Mouse (Mus musculus) neural tube, embryonic 15.5 days (tissue): ENCODE data around the gene Hist2h2bb. TPM values are rescaled to one million over a fixed set of nuclear protein-coding genes. Genes with fewer than 3 reads are reported as not detected.
"Not testable (repeated sequence)": the region's sequence is repeated elsewhere in the genome, so short reads cannot be mapped to it uniquely, and the experiment has no call there.

Experiments used
- ATAC-seq: fragments of 200-750 bp; cut with Nextera tagmentation; 2 replicates; pipeline ENCODE4 v1.8.0; 2017; ENCODE audit warnings: mild to moderate bottlenecking, moderate TSS enrichment, moderate library complexity; ENCODE audit not compliant: low FRiP score
- H3K27ac ChIP-seq: fragments of 300-500 bp; sonication (generic); replicated peaks from 2 replicates; pipeline ENCODE4 v1.5.1; 2015; ENCODE audit warnings: mild to moderate bottlenecking, inconsistent platforms
- H3K27me3 ChIP-seq: fragments of 300-500 bp; sonication (generic); replicated peaks from 2 replicates; pipeline ENCODE4 v1.6.1; 2015; ENCODE audit warnings: inconsistent platforms
- H3K36me3 ChIP-seq: fragments of 300-500 bp; sonication (generic); 2 replicates; pipeline ENCODE4 v1.6.1; 2015; ENCODE audit warnings: inconsistent platforms
- H3K4me1 ChIP-seq: fragments of 300-500 bp; sonication (generic); 2 replicates; pipeline ENCODE4 v1.6.1; 2015; ENCODE audit warnings: inconsistent platforms
- H3K4me2 ChIP-seq: fragments of 300-500 bp; sonication (generic); 2 replicates; pipeline ENCODE4 v1.6.1; 2015; ENCODE audit warnings: inconsistent platforms, mild to moderate bottlenecking, moderate library complexity
- H3K4me3 ChIP-seq: fragments of 300-500 bp; sonication (generic); replicated peaks from 2 replicates; pipeline ENCODE4 v1.5.1; 2015; ENCODE audit warnings: mild to moderate bottlenecking, inconsistent platforms
- H3K9ac ChIP-seq: fragments of 300-500 bp; sonication (generic); replicated peaks from 2 replicates; pipeline ENCODE4 v1.6.1; 2015; ENCODE audit warnings: mild to moderate bottlenecking, inconsistent platforms
- H3K9me3 ChIP-seq: fragments of 300-500 bp; sonication (generic); replicated peaks from 2 replicates; pipeline ENCODE4 v1.6.1; 2016; ENCODE audit warnings: inconsistent platforms
- WGBS: fragments of 180-500 bp; shearing (Covaris S2); methylation state at CpG from one replicate; pipeline ENCODE4 v1.1.7; 2015; ENCODE audit warnings: mixed read lengths; 5-methylcytosine and 5-hydroxymethylcytosine counted together
- polyA plus RNA-seq: library from polyadenylated mRNA; unstranded; fragments of >200 nt; fragmentation: Nextera tagmentation; extraction: Ambion mirVana; gene quantifications from 2 replicates; pipeline ENCODE4 v1.2.1, GENCODE M21; 2015

The Hist2h2bb gene
- polyA plus RNA-seq, 1 experiment from 2014 or later: 0.61 TPM

DNA sequence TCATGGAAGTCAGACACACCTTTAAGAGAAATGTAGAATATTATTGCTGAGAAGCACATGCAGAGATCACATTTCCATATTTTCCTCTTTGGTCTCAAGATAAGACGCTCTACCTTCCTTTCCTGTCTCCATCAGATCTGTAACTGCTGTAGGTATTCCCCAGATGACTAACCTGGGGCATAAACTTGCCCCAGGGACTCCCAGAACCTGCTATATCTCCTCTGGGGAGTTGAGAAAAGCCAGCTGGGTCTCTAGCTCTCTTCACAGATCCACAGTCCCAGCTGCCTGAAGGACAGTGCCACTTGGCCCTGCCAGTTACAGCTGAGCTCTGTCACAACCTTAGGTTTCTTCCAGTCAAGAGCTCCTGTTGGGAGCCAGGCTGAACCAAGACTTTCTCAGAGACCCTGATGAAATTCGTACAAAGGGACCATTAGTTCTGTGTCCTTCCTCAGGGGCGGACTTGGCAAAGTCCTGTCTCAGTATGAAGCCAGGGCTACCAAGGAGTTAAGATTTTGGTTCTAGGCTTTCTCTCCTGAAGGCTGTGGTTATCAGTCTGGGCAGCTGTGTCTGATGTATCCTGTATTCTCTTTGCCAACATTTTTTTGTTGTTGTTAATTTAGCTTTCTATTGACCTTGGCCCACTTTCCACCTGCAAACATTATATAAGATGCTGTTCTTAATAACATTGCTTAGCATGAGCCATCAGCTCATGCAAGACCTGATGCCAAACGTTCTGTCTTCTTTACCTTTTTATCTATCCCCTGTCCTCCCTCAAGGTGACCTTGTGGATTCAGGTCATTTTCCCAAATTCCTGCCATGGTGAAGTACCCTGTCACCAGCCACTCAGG is 38.4 kb upstream of the Hist2h2bb start:
- Histone ChIP-seq H3K9me3 (no peaks in the 10 kb centered on the region), H3K4me2 (no peak overlapping the region), H3K4me3 (no peak overlapping the region), H3K4me1 (no peaks in the 10 kb centered on the region), H3K36me3 (no peaks in the 10 kb centered on the region), H3K27ac (no peak overlapping the region), H3K9ac (no peak overlapping the region), H3K27me3 (no peaks in the 10 kb centered on the region)
- whole genome bisulfite sequencing: 77% methylated on average over 4 of the region's 4 CpGs
- no peak for ATAC-seq

DNA sequence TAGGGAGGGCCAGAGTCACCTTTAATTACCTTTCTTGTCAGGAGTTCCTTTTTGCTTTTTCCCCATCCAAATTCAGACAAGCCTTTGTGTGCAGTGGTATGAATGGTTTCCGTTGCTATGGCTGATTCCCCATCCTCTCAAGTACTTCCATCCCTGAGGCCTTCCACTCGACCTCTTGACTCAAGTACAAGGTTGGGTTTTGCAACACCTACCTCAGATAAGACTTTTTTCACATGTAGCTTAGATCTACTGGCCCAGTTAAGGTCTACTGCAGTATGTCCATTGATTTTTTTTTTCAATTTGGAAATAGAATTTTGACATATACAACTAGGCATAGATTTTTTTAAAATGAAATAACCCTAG is 37.8 kb upstream of the Hist2h2bb start:
- H3K4me1 ChIP-seq: no peaks in the 10 kb centered on the region
- H3K27ac ChIP-seq: no peak overlapping the region
- H3K36me3 ChIP-seq: no peaks in the 10 kb centered on the region
- no peak overlapping the region for H3K4me2 ChIP-seq
- H3K9me3 ChIP-seq: no peaks in the 10 kb centered on the region
- H3K27me3 ChIP-seq: no peaks in the 10 kb centered on the region
- WGBS: 59% methylated on average over 2 of the region's 2 CpGs
- H3K9ac ChIP-seq: no peak overlapping the region
- no peak overlapping the region for H3K4me3 ChIP-seq
- no peak for ATAC-seq

DNA sequence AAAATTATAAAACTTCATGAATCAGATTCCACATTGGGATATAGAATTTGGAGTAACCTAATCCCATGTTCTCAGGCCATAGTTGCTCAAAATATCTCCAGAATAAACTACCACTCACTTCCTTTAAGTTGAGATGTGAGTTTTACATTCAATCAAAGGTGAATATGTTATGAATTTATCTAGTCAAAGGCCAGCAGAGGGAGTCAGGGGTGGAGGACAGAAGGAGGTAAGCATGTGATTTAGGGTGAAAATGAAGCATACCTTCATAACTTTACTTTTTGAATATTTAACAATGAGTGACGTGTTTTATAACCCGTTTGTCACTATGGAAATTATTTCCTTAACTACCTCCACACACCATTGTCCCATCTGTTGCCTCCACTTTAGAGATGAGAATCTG is 34.6 kb upstream of the Hist2h2bb start:
- H3K4me1 ChIP-seq: peaks cover 8% of the 10 kb centered on the region
- no peak for ATAC-seq
- no peak overlapping the region for H3K27ac ChIP-seq
- H3K9me3 ChIP-seq: no peaks in the 10 kb centered on the region
- H3K27me3 ChIP-seq: no peaks in the 10 kb centered on the region
- no peaks in the 10 kb centered on the region for H3K36me3 ChIP-seq
- no peak overlapping the region for H3K4me2 ChIP-seq
- WGBS: 92% methylated on average over 2 of the region's 2 CpGs
- H3K4me3 ChIP-seq: no peak overlapping the region
- no peak overlapping the region for H3K9ac ChIP-seq

DNA sequence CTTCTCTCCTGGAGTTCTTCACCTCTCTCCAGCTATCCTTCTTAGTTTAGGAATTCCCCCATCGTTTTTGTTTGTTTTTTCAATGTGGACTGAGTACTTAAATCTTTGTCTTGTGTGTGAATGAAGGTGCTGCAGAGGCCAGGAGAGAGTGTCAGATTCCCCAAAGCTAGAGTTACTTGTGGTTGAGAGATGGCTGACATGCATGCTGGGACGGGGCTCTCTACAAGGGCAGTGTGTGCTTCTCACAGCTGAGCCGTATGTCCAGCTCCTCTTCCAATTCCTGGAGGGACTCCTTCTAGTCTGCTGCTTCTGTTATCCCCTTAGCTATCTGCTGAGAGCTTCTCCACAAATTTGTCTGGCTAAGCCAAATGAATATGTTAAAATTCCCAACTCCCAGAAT is 33.7 kb upstream of the Hist2h2bb start:
- WGBS: 75% methylated on average over 3 of the region's 3 CpGs
- Histone ChIP-seq H3K27ac (no peak overlapping the region), H3K36me3 (no peaks in the 10 kb centered on the region), H3K9me3 (no peaks in the 10 kb centered on the region), H3K27me3 (no peaks in the 10 kb centered on the region), H3K4me3 (no peak overlapping the region), H3K4me2 (no peak overlapping the region), H3K9ac (no peak overlapping the region), H3K4me1 (peaks cover 10% of the 10 kb centered on the region)
- ATAC-seq: no peak

DNA sequence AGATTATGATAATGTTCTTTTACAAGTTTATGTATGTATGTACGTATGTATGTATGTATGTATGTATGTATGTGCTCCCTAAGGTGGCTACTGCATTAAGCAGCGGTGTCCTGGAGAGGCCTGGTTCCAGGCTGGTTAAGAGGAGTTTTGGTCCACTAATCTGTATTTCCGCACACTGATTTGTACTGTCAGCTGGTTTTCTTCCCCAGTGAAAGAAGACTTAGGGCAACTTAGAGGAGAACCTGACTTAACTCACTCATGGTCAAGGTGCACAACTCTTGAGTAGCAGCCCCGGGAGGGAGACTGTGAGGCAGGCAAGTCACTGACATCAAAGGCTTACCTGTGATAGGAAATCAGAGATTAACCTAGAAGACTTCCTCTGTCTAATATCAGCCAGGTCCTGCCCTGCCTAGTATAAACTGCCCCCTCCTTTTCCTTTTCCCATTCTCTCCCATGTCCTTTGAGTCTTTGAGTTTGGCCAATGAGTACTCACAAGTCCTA is 32.7 kb upstream of the Hist2h2bb start:
- Histone ChIP-seq H3K36me3 (no peaks in the 10 kb centered on the region), H3K4me2 (peak overlapping the region; percentile 48), H3K27ac (no peak overlapping the region), H3K9me3 (no peaks in the 10 kb centered on the region), H3K4me3 (peak overlapping the region; percentile 29; the same call in 1 of the 2 replicates), H3K4me1 (peaks cover 13% of the 10 kb centered on the region), H3K27me3 (no peaks in the 10 kb centered on the region), H3K9ac (no peak overlapping the region)
- ATAC-seq: no peak
- WGBS: 94% methylated on average over 4 of the region's 4 CpGs

DNA sequence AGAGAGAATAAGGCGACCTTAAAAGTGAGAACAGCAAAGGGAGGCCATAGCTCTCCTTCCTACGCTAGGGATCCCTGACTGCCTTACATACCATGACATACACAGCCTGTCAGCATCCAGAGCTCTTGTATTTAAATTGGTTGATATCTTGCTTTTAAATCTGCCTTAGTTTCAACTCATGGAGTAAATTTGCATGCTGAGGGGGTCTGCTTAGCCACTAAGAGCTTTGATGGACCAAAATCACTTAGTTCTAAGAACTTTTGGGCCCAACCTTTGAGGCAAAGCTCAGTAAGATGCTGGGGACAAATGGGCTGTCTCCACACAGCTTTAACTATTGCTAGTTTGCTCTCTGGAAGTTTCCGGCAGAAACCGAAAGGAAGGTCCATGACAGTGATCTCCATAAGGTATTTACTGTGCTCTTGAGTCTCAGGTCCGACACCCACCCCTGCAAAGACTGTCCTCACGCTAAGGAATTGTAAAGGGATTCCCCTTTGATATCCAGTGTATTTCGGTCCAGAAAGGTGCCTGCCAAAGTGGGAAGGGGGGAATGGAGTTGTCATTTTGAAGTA is 32.1 kb upstream of the Hist2h2bb start:
- H3K27ac ChIP-seq: no peak overlapping the region
- no peaks in the 10 kb centered on the region for H3K9me3 ChIP-seq
- no peaks in the 10 kb centered on the region for H3K27me3 ChIP-seq
- H3K4me1 ChIP-seq: peaks cover 13% of the 10 kb centered on the region
- H3K36me3 ChIP-seq: no peaks in the 10 kb centered on the region
- 25% methylated on average over 7 of the region's 7 CpGs for WGBS
- no peak overlapping the region for H3K9ac ChIP-seq
- H3K4me3 ChIP-seq: peak overlapping the region; percentile 29
- ATAC-seq: no peak
- H3K4me2 ChIP-seq: peak overlapping the region; percentile 48

DNA sequence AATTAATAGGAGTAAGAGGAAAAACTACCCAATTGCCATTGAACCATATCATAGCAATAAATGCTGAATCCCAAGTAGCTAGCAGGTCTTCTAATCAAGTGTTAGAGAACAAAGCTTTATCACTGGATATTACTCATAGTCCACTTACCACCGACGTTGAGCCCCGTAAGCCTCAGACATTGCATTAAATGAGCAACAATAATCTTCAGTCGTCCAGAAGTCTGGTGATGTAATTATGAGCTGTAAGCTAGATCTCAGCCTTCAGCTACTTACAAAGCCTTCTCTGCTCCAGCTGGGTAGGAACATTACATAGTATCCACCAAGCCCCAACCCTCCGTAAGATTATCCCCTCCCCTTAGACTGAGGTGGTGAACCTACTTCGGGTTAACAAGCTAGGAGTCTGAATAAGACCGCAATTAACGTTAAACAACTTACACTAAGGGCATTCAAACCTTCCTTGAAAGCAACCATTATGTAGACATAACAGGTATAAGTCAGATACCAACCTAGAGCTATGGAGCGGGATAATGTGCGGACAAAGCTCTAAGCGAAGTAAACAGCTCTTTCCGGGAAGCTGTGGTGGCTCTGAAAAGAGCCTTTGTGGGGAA is 31.5 kb upstream of the Hist2h2bb start:
- Histone ChIP-seq H3K9ac (0 out of 2 replicates have a peak overlapping the region, but pooled peaks have one; percentile 41), H3K9me3 (no peaks in the 10 kb centered on the region), H3K4me2 (peak overlapping the region; percentile 48), H3K27ac (no peak overlapping the region), H3K4me3 (peak overlapping the region; percentile 29), H3K27me3 (no peaks in the 10 kb centered on the region), H3K4me1 (peaks cover 13% of the 10 kb centered on the region), H3K36me3 (no peaks in the 10 kb centered on the region)
- ATAC-seq: no peak
- WGBS: under 1% methylated on average over 12 of the region's 12 CpGs

DNA sequence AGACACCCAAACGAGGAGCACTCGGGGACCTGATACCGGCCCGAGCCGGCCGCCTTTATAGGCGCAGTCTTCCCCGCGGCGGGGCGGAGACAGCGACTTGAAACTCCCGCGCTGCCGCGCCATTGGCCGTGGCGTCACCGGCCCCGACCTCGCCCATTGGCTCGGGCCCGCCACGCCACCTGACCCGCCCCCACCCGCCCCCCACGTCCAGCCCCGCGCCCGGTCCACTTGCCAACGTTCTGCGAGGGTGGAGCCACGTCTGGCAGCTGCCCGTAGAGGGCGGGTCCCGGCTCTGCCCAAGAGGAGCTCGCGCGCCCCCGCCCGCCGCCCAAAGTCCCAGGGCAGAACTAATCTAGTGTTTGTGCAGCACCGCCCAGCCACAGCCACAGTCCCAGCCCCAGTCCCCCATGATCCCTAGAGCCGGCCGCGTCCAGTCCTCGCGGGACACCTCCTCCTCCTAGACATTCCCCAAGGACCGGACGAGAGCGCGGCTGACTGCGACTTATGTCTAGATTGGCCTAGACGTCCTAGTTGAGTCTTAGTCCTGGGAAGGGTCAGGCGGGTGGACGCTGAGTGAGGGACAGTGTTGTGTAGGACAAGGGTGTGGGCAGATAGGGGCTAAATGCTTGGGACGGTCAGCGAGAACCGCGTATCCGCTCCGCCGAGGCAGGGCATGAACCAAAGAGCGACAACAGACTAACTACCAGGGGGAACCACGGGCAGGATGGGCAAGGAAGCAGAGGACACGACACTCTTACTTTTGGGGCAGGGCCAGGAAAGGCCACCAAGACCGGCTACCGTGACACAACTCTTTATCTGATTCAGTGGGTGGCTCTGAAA is 30.4 kb upstream of the Hist2h2bb start, which contains the start of gene Hist2h3c2:
Gene Hist2h3c2, minus strand, starts transcription at position 174 of the 840 bp plus-strand sequence.
- Histone ChIP-seq H3K9ac (0 out of 2 replicates have a peak within 1 kb of the TSS, but pooled peaks have one; percentile 41), H3K27ac (peak within 1 kb of the TSS; percentile 66; the same call in 1 of the 2 replicates)

DNA sequence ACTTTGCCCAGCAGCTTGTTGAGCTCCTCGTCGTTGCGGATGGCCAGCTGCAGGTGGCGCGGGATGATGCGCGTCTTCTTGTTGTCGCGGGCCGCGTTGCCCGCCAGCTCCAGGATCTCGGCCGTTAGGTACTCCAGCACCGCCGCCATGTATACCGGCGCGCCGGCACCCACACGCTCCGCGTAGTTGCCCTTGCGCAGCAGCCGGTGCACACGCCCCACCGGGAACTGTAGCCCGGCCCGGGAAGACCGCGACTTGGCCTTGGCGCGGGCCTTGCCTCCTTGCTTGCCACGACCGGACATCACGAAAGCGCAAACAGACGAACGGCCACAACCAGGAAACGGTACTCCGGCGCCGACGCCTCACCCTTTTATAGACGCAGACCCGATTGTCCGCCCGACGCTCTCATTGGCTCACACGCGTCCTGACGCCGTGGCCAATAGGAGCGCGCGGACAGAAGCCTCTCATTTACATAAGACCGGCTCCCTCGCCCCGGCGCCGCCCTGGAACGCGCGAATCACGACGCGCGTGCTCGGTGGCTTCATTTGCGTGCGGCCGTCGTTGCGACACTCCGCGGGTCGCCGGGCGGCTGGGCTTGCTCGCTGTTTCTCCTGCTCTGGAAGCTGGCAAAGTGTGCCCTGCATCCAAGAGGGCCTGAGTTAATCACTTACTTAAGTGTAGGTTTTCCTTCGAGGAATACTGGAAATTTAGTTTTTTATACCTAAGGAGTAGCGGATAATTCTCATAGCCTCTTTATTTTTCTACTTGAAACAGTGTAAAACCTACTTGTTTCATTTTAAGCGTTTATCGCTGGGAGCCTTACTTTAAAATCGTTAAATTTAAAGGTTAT is 29.4 kb upstream of the Hist2h2bb start, which contains the start of gene Hist2h2aa2:
Gene Hist2h2aa2, minus strand, starts transcription at position 328 of the 850 bp plus-strand sequence.
- ATAC-seq: peak; percentile 91
- H3K4me1 ChIP-seq: peaks cover 25% of the 10 kb centered on the region
- not testable (repeated sequence) for H3K9me3 ChIP-seq, H3K27me3 ChIP-seq, H3K36me3 ChIP-seq
- peak within 1 kb of the TSS; percentile 58 for H3K4me2 ChIP-seq
- 0 out of 2 replicates have a peak within 1 kb of the TSS, but pooled peaks have one; percentile 24 for H3K9ac ChIP-seq
- peak within 1 kb of the TSS; percentile 82 for H3K27ac ChIP-seq
- 3% methylated on average over 35 of the region's 85 CpGs for WGBS
- peak within 1 kb of the TSS; percentile 35 for H3K4me3 ChIP-seq

More for the DNA sequence above, 30.4 kb upstream of the Hist2h2bb start, which contains the start of gene Hist2h3c2:
- Histone ChIP-seq H3K4me2 (peak within 1 kb of the TSS; percentile 48), H3K4me3 (peak within 1 kb of the TSS; percentile 35), H3K4me1 (peaks cover 19% of the 10 kb centered on the region)
- H3K27me3 ChIP-seq, H3K9me3 ChIP-seq, H3K36me3 ChIP-seq: not testable (repeated sequence)
- 0% methylated on average over 10 of the region's 68 CpGs for WGBS
- ATAC-seq: peak; percentile 88

DNA sequence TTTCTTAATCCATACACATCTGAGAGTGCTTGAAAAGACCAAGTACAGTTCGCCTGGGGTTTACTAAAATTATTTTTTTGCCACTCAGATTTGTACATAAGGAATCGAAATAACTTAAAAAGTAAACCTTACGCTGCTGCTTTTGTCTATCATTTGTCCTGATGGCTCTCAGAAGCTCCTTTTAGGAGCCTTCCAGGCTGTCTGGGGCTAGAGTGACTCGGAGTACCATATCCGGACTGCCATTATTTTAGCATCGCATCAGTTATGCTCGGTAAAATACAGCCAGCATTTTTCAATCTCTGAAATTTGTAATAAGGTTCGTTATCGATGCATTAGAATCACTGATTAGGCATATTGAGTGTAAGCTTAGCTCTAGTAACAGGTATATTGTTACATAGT is 28.8 kb upstream of the Hist2h2bb start:
- H3K9me3 ChIP-seq: no peaks in the 10 kb centered on the region
- H3K27ac ChIP-seq: peak overlapping the region; percentile 82
- ATAC-seq: no peak
- H3K27me3 ChIP-seq: no peaks in the 10 kb centered on the region
- no peaks in the 10 kb centered on the region for H3K36me3 ChIP-seq
- peak overlapping the region; percentile 58 for H3K4me2 ChIP-seq
- H3K4me3 ChIP-seq: peak overlapping the region; percentile 31; the same call in 1 of the 2 replicates
- H3K4me1 ChIP-seq: peaks cover 25% of the 10 kb centered on the region
- WGBS: 71% methylated on average over 9 of the region's 9 CpGs
- 0 out of 2 replicates have a peak overlapping the region, but pooled peaks have one; percentile 24 for H3K9ac ChIP-seq
